Mouse (Mus musculus) intestine, embryonic 15.5 days (tissue): ENCODE measurements around the gene Ccdc9b. TPM values are rescaled to one million over a fixed set of nuclear protein-coding genes. Genes with fewer than 3 reads are reported as not detected.

Experiments
- ATAC-seq: fragments of 200-750 bp; cut with Nextera tagmentation; 2 replicates; pipeline ENCODE4 v1.8.0; 2017; ENCODE audit warnings: moderate TSS enrichment, moderate library complexity
- H3K27ac ChIP-seq: fragments of 300-500 bp; sonication (generic); 2 replicates; pipeline ENCODE4 v1.5.1; 2015; ENCODE audit warnings: mild to moderate bottlenecking, inconsistent platforms
- H3K27me3 ChIP-seq: fragments of 300-500 bp; sonication (generic); replicated peaks from 2 replicates; pipeline ENCODE4 v1.6.1; 2015; ENCODE audit warnings: inconsistent platforms
- H3K36me3 ChIP-seq: fragments of 300-500 bp; sonication (generic); 2 replicates; pipeline ENCODE4 v1.6.1; 2015; ENCODE audit warnings: inconsistent platforms
- H3K4me1 ChIP-seq: fragments of 300-500 bp; sonication (generic); replicated peaks from 2 replicates; pipeline ENCODE4 v1.6.1; 2015; ENCODE audit warnings: inconsistent platforms
- H3K4me2 ChIP-seq: fragments of 300-500 bp; sonication (generic); replicated peaks from 2 replicates; pipeline ENCODE4 v1.6.1; 2015; ENCODE audit warnings: mild to moderate bottlenecking, inconsistent platforms
- H3K4me3 ChIP-seq: fragments of 300-500 bp; sonication (generic); replicated peaks from 2 replicates; pipeline ENCODE4 v1.5.1; 2015; ENCODE audit warnings: inconsistent platforms
- H3K9ac ChIP-seq: fragments of 300-500 bp; sonication (generic); 2 replicates; pipeline ENCODE4 v1.6.1; 2015; ENCODE audit warnings: inconsistent platforms
- H3K9me3 ChIP-seq: fragments of 300-500 bp; sonication (generic); 2 replicates; pipeline ENCODE4 v1.6.1; 2016; ENCODE audit warnings: inconsistent platforms
- WGBS: fragments of 180-500 bp; shearing (Covaris S2); methylation state at CpG from one replicate; pipeline ENCODE4 v1.1.7; 2015; 5-methylcytosine and 5-hydroxymethylcytosine counted together
- polyA plus RNA-seq: library from polyadenylated mRNA; unstranded; fragments of >200 nt; fragmentation: Nextera tagmentation; extraction: Ambion mirVana; gene quantifications from 2 replicates; pipeline ENCODE4 v1.2.1, GENCODE M21; 2015

The Ccdc9b gene
- 1.1 TPM in 2 replicates for polyA plus RNA-seq

DNA sequence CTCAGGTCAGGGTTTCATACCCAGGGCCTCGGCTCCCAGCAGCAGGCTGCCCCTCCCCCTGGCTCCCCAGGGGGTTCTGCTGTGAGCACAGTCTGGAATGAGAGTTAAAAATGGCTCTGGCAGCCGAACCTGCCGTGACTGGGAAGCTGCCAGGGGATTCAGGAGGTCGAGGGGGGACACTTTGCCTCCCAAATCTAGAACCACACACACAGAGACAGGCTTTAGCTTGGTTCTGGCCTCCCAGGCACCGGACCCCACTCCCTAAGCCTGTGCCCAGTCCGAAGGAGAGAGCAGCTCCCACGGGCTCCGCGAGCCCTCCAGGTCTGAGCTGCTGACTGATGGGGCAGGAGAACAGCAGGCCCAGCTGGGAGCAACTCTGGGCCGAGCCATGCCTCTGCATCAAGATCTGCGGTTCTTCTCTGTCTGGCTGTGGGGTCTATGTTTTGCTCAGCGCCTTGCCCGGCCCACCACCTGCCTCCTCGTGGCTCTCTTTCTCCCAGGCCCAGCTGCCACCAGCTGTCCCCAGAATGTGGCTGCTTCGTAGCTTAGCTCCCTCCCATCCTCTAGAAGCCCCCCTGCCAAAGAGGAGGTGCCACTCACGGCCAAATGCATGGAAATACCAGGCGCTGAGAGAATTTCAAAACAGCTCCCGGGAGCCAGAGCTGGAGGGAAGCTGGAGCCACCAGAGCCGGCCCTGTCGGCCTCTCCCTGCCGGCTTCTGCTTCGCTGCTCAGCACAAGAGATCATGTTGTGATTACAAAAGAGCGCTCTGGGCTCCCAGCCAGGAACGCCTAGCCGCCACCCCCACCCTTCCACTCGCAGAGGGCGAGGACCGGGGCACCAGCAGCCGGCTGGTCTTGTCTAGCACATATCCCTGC lies at the start of gene Ccdc9b:
Gene Ccdc9b (minus strand): TSS at position 756 of the 878 bp plus-strand sequence.
- WGBS = 11% methylated on average over 29 of the region's 29 CpGs
- Histone ChIP-seq H3K36me3 (no peaks in the 10 kb centered on the region), H3K27ac (peak within 1 kb of the TSS; percentile 93), H3K4me2 (peak within 1 kb of the TSS; percentile 62), H3K4me1 (peaks cover 45% of the 10 kb centered on the region), H3K9me3 (no peaks in the 10 kb centered on the region), H3K4me3 (peak within 1 kb of the TSS; percentile 22), H3K27me3 (no peaks in the 10 kb centered on the region), H3K9ac (peak within 1 kb of the TSS; percentile 42)
- peak; percentile 84 for ATAC-seq

DNA sequence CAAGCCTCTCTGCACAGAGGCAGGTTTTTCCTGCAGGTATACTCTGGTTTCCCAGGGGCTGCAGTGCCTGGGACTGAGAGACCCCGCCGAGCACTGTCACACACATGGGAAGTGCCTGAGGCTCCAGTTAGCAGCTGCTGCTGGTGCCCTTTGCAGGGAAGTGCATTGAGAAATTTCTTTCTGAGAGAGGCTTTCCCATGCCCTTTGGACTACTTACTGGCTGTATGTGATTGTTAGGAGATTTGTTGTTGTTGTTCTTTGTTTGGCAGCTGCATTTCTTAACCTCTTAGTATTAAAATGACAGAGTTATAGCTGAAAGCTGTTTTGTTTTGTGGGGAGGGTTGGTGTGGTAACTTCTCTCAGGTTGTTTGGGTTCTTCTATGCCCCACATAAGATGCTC lies 48.4 kb upstream of the Ccdc9b start:
- no peak for ATAC-seq
- Histone ChIP-seq H3K9ac (no peak overlapping the region), H3K27me3 (no peaks in the 10 kb centered on the region)

DNA sequence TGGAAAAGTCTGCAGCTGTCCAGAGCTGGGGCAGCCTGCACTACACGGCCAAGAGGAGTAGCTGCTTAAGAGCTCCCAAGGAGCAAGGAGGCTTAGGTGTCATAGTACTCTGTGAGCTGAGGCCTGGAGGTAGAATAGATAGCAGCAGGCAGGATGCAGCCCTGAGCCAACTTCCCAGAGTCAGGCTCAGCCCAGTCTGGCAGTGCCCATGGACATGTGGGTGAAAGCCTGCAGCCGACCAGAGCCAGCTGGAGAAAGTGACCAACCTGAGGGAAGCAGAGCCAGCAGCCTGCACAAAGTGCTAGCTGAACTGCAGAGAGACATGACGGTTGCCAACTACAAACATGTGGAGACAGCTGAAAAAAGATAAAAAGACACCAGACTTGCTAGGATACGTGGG lies 44.4 kb upstream of the Ccdc9b start:
- no peaks in the 10 kb centered on the region for H3K27me3 ChIP-seq
- H3K4me2 ChIP-seq = no peak overlapping the region
- no peaks in the 10 kb centered on the region for H3K9me3 ChIP-seq
- H3K27ac ChIP-seq = no peak overlapping the region
- 72% methylated on average over 4 of the region's 4 CpGs for WGBS
- no peaks in the 10 kb centered on the region for H3K4me1 ChIP-seq
- no peak for ATAC-seq
- H3K36me3 ChIP-seq = no peaks in the 10 kb centered on the region
- H3K4me3 ChIP-seq = no peak overlapping the region
- no peak overlapping the region for H3K9ac ChIP-seq

More for the DNA sequence above, 48.4 kb upstream of the Ccdc9b start:
- Histone ChIP-seq H3K27ac (no peak overlapping the region), H3K9me3 (no peaks in the 10 kb centered on the region), H3K36me3 (no peaks in the 10 kb centered on the region), H3K4me1 (0 out of 2 replicates have a peak, but pooled peaks cover 12% of the 10 kb centered on the region), H3K4me2 (no peak overlapping the region), H3K4me3 (no peak overlapping the region)
- 30% methylated on average over 2 of the region's 2 CpGs for WGBS

DNA sequence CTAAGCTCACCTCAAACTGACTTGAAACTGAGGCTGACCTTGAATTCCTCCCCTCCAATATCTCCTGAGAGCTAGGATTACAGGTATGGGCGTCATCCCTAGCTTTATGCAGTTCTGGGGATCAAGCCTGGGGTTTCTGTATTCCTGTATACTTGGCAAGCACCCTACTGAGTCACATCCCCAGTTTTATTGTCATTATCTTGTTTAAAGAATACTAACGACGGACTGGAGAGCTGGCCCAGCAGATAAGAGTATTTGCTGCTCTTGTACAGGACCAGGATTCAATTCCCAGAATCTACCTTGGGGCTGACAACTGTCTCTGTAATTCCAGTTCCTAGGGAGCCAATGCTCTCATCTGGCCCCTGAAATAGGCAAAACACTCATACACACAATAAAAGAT lies 43.3 kb upstream of the Ccdc9b start:
- Histone ChIP-seq H3K27me3 (no peaks in the 10 kb centered on the region), H3K36me3 (no peaks in the 10 kb centered on the region), H3K9ac (no peak overlapping the region), H3K9me3 (no peaks in the 10 kb centered on the region), H3K4me2 (no peak overlapping the region), H3K4me3 (no peak overlapping the region), H3K4me1 (no peaks in the 10 kb centered on the region), H3K27ac (no peak overlapping the region)
- ATAC-seq = peak; percentile 28; the same call in 1 of the 2 replicates
- 29% methylated on average over 3 of the region's 3 CpGs for WGBS

DNA sequence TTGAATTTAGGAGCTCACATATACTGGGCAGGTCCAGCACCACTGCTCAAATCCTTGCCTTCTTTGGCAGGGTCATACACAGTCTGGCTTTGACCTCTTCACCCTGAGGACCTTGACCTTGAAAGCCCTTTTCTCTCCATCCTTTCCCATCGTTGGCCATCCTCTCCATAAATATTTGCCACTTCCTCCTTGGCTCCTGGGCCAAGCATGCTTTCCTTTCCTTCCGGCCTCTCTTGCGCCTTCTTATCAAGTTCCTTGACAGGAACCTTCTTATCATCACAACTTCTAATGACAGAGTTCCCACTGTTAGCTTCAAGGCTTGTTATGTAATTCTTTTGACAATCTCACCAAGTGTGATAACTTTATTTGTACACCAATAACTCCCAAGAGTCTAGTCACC lies 42.7 kb upstream of the Ccdc9b start:
- Histone ChIP-seq H3K9me3 (no peaks in the 10 kb centered on the region), H3K27me3 (no peaks in the 10 kb centered on the region), H3K9ac (no peak overlapping the region), H3K4me2 (no peak overlapping the region), H3K4me1 (no peaks in the 10 kb centered on the region), H3K36me3 (no peaks in the 10 kb centered on the region), H3K27ac (no peak overlapping the region), H3K4me3 (no peak overlapping the region)
- 33% methylated on average over 3 of the region's 3 CpGs for WGBS
- peak; percentile 61 for ATAC-seq

DNA sequence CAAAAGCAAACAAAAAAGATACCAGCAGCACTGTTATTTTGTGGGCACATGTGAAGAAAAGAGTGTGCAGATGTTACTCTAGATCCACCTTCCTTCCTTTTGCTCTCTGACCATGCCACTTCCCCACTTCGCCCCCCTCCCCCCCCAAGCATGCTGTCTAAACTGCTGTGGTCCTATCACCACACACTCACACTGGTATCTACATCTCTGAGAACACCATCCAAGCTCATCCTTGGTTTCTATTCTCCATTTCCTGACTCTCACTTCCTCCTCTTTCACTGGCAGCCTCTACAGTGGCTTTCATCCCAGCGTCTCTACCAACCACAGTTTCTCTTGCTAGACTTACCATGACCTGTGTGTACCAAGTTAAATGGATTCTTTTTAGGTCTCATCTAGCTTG lies 42.0 kb upstream of the Ccdc9b start:
- 75% methylated on average over 2 of the region's 2 CpGs for WGBS
- Histone ChIP-seq H3K4me3 (no peak overlapping the region), H3K4me2 (no peak overlapping the region), H3K36me3 (no peaks in the 10 kb centered on the region), H3K9me3 (no peaks in the 10 kb centered on the region), H3K9ac (no peak overlapping the region), H3K4me1 (no peaks in the 10 kb centered on the region), H3K27me3 (no peaks in the 10 kb centered on the region), H3K27ac (no peak overlapping the region)
- ATAC-seq = no peak

DNA sequence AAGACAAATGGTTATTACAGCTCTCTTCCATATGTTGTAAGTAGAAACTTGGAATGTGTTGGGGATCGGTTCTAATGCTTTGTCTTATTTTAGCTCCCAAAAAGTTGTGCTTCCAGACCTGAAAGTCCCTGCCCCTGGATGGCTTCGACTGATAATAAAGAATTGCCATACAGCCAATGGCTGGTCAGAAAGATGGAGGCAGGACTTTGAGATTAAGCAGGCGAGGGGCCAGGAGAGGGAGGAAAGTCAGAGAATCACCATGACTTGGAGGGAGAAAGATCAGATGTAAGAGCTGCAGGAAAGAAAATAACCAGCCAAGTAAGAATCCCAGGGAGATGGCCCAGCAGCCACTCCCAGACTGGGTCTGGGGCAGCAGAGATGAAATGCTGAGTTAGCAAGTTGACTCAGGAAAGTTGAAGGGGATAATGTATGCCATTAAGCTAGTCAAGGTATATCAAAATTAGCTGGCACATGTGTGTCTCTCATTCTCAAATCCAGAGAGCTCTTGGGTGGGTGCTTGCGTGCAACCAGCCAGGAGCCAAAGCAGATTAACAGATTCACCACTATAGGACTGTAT lies 40.2 kb upstream of the Ccdc9b start:
- Histone ChIP-seq H3K36me3 (no peaks in the 10 kb centered on the region), H3K27me3 (no peaks in the 10 kb centered on the region), H3K27ac (no peak overlapping the region), H3K9ac (no peak overlapping the region), H3K4me1 (no peaks in the 10 kb centered on the region), H3K4me3 (no peak overlapping the region), H3K9me3 (no peaks in the 10 kb centered on the region), H3K4me2 (no peak overlapping the region)
- no peak for ATAC-seq
- 62% methylated on average over 4 of the region's 4 CpGs for WGBS

DNA sequence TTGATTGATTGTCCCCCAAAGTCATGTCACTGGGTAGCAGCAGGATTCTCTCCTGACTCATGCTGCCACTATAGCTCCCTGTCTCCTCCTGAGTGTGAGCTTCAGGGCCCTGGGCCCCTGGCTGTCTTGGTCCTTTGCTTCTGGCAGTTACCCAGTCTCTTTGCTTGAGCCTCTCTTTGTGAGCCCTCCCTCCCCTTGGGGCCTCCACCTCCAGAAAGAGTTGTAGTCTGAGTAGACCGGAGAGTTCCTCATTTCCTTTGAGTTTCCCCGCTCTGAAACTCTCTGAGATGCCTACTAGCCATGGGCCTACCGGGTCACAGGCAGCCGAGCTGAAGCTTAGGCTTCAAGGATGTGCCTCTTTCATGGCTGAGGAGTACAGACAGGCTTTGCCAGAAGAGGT lies 31.2 kb upstream of the Ccdc9b start:
- Histone ChIP-seq H3K36me3 (no peaks in the 10 kb centered on the region), H3K27me3 (0 out of 2 replicates have a peak, but pooled peaks cover 5% of the 10 kb centered on the region), H3K9me3 (no peaks in the 10 kb centered on the region), H3K9ac (no peak overlapping the region), H3K4me2 (no peak overlapping the region), H3K27ac (no peak overlapping the region), H3K4me3 (no peak overlapping the region), H3K4me1 (peaks cover 13% of the 10 kb centered on the region)
- 81% methylated on average over 4 of the region's 4 CpGs for WGBS
- no peak for ATAC-seq

DNA sequence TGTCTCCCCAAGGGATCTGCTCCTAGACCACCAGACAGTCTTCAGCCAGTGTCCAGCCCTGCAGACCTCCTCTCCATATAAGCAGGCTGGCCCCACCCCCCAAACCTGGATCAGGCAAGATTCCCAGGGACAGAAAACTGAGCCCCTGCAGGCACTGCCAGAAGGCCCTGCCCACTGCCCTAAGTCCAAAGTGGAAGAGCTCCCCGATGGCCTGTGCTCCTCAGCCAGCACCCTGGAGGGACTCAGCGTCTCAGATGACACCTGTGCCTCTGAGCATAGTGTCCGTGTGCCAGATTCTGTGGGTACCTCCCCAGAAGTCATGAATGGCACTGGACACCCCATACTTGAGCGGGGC lies 29.8 kb upstream of the Ccdc9b start:
- ATAC-seq = no peak
- no peak overlapping the region for H3K4me2 ChIP-seq
- H3K27me3 ChIP-seq = 0 out of 2 replicates have a peak, but pooled peaks cover 5% of the 10 kb centered on the region
- no peaks in the 10 kb centered on the region for H3K9me3 ChIP-seq
- no peak overlapping the region for H3K27ac ChIP-seq
- peaks cover 13% of the 10 kb centered on the region for H3K4me1 ChIP-seq
- H3K36me3 ChIP-seq = no peaks in the 10 kb centered on the region
- no peak overlapping the region for H3K4me3 ChIP-seq
- WGBS = 78% methylated on average over 4 of the region's 4 CpGs
- H3K9ac ChIP-seq = no peak overlapping the region

DNA sequence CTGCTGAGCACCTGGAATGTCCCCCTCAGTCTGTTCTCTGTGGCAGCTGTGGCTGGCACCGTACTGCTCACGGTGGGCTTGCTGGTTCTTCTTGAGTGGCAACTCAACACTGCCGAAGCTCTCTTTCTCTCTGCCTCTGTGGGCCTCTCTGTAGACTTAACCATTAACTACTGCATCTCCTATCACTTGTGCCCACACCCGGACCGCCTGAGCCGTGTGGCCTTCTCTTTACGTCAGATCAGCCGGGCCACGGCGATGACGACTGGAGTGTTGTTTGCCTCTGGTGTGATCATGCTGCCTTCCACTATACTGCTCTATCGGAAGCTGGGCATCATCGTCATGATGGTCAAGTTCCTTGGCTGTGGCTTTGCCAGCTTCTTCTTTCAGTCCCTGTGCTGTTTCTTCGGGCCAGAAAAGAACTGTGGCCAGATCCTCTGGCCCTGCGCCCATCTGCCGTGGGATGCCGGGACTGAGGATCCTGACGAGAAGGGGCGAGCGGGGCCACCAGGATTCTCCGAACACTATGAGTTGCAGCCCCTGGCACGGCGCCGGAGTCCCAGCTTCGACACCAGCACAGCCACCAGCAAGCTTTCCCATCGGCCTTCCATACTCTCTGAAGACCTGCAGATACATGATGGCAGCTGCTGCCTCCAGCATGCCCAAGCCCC lies 29.3 kb upstream of the Ccdc9b start:
- H3K27me3 ChIP-seq = 0 out of 2 replicates have a peak, but pooled peaks cover 5% of the 10 kb centered on the region
- H3K9me3 ChIP-seq = no peaks in the 10 kb centered on the region
- no peak; the same call in 1 of the 2 replicates for ATAC-seq
- H3K36me3 ChIP-seq = no peaks in the 10 kb centered on the region
- H3K27ac ChIP-seq = no peak overlapping the region
- peaks cover 13% of the 10 kb centered on the region for H3K4me1 ChIP-seq
- WGBS = 91% methylated on average over 26 of the region's 26 CpGs
- H3K9ac ChIP-seq = no peak overlapping the region
- no peak overlapping the region for H3K4me2 ChIP-seq
- H3K4me3 ChIP-seq = no peak overlapping the region

DNA sequence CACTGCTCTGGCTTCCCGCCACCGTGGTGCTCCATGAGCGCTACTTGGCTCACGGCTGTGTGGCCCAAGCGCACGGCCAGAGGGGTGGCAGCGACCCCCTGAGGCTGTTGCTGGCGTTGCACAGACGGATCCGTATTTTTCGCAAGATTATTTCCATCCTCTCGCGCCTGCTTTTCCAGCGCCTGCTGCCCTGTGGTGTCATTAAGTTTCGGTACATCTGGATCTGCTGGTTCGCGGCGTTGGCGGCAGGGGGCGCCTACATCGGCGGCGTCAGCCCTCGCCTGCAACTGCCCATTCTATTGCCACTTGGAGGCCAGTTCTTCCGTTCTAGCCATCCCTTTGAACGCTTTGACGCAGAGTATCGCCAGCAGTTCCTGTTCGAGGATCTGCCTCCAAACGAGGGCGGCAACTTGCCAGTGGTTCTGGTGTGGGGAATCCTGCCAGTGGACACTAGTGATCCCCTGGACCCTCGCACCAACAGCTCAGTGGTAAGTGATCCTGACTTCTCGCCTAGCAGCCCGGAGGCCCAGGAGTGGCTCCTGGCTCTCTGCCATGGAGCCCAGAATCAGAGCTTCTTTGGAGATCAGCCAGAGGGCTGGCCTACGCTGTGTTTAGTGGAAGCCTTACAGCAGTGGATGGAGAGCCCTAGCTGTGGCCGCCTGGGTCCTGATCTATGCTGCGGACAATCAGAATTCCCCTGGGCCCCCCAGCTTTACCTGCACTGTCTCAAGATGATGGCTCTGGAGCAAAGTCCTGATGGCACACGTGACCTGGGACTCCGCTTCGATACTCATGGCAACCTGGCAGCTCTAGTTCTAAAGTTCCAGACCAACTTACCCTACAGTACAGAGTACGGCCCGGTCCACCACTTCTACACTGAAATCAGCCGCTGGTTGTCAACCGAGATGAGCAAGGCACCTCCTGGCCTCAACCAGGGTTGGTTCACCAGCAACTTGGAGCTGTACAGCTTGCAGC lies 28.4 kb upstream of the Ccdc9b start:
- no peak overlapping the region for H3K27ac ChIP-seq
- WGBS = 22% methylated on average over 44 of the region's 44 CpGs
- no peaks in the 10 kb centered on the region for H3K36me3 ChIP-seq
- peak overlapping the region; percentile 57 for H3K4me2 ChIP-seq
- no peak overlapping the region for H3K9ac ChIP-seq
- H3K4me3 ChIP-seq = peak overlapping the region; percentile 16
- peaks cover 13% of the 10 kb centered on the region for H3K4me1 ChIP-seq
- peak; percentile 71 for ATAC-seq
- no peaks in the 10 kb centered on the region for H3K9me3 ChIP-seq
- 0 out of 2 replicates have a peak, but pooled peaks cover 5% of the 10 kb centered on the region for H3K27me3 ChIP-seq
